Mouse (Mus musculus) kidney, adult 11 months (tissue): Measurements from ENCODE around the gene Tgtp1.
A peak's percentile ranks its signal among the peaks of the same experiment; 100 is the strongest.
"Not testable (repeated sequence)": the region's sequence is repeated elsewhere in the genome, so short reads cannot be mapped to it uniquely, and the experiment has no call there.

ENCODE experiments used
- DNase-seq: peaks from one replicate; pipeline ENCODE4 v3.0.0; 2022

Gene Tgtp1

GRCm38 (mm10) chr11:48994018-48994417 is at the start of gene Tgtp1:
Gene Tgtp1, minus strand, starts transcription at chr11:48994172.
- not testable (repeated sequence) for DNase-seq

GRCm38 (mm10) chr11:49012074-49012473 is 18.1 kb upstream of the Tgtp1 start:
- not testable (repeated sequence) for DNase-seq

- DNase-seq, result peak; percentile 11
Measured at GRCm38 (mm10) chr11:49006785-49007184, 12.8 kb upstream of the Tgtp1 start.

- not testable (repeated sequence) for DNase-seq
Measured at GRCm38 (mm10) chr11:49006317-49006716, 12.3 kb upstream of the Tgtp1 start.

GRCm38 (mm10) chr11:49000411-49000810 is 6.4 kb upstream of the Tgtp1 start:
- not testable (repeated sequence) for DNase-seq

- DNase-seq, result not testable (repeated sequence)
Measured at GRCm38 (mm10) chr11:48993296-48993695, 676 bp downstream of the Tgtp1 start.

GRCm38 (mm10) chr11:48991740-48992520 is 2.0 kb downstream of the Tgtp1 start, which contains the start of gene Gm12185:
Gene Gm12185, minus strand, starts transcription at chr11:48992226.
- peak; percentile 22 for DNase-seq

GRCm38 (mm10) chr11:48989981-48990380 is 4.0 kb downstream of the Tgtp1 start:
- DNase-seq, result not testable (repeated sequence)

- DNase-seq, result not testable (repeated sequence)
Measured at GRCm38 (mm10) chr11:48988219-48988618, 5.8 kb downstream of the Tgtp1 start.

GRCm38 (mm10) chr11:48982848-48983247 is 11.1 kb downstream of the Tgtp1 start:
- DNase-seq, result not testable (repeated sequence)

- DNase-seq, result not testable (repeated sequence)
Measured at GRCm38 (mm10) chr11:48980052-48980451, 13.9 kb downstream of the Tgtp1 start.

GRCm38 (mm10) chr11:48979251-48979650 is 14.7 kb downstream of the Tgtp1 start, which contains the start of gene 9930111J21Rik1:
Gene 9930111J21Rik1, minus strand, starts transcription at chr11:48979398.
- not testable (repeated sequence) for DNase-seq

GRCm38 (mm10) chr11:48978240-48978939 is 15.6 kb downstream of the Tgtp1 start, which contains the start of gene Olfr56:
Gene Olfr56, plus strand, starts transcription at chr11:48978889.
- DNase-seq, result not testable (repeated sequence)

GRCm38 (mm10) chr11:48974686-48975085 is 19.3 kb downstream of the Tgtp1 start:
- DNase-seq, result not testable (repeated sequence)

GRCm38 (mm10) chr11:48946090-48946489 is 47.9 kb downstream of the Tgtp1 start, which contains the start of gene Psme2b:
Gene Psme2b, minus strand, starts transcription at chr11:48946190.
- not testable (repeated sequence) for DNase-seq

GRCm38 (mm10) chr11:48939286-48939685 is 54.7 kb downstream of the Tgtp1 start:
- DNase-seq, result not testable (repeated sequence)
